Mouse (Mus musculus): ENCODE measurements around the gene Stx19. TPM values are rescaled to one million over a fixed set of nuclear protein-coding genes. Genes with fewer than 3 reads are reported as not detected.

Stx19 gene
- polyA plus RNA-seq (2016; fragmentation: Nextera tagmentation; extraction: Ambion mirVana): 0.31 and 0.48 TPM in 2 replicates

DNA sequence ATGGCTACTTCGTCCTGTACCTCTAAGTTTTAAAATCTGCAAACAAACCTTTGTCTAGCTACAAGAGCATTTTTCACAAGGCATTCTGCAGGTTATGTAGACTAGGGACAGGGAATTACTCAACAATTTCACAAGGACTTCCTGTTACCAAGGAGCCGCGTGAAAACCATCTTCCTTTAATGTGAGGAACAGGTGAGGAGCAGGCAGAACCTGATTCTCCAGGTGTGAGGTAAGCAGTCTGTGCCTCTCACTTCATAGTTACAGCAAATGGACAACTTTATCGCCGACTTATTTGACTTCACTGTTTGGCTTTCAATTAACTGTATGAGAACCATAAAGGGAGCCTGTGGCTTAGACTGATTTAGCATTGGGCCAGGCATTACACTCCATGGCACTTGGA lies at the start of gene Stx19:
Stx19 (plus strand) TSS at position 186 of the 400 bp plus-strand sequence.
- Histone ChIP-seq H3K4me3 (no peak within 1 kb of the TSS), H3K36me3 (peaks cover 6% of the 10 kb centered on the region; the same call in 1 of the 2 replicates), H3K27me3 (ENCODE audit: insufficient read depth, poor library complexity, severe bottlenecking) (no peaks in the 10 kb centered on the region), H3K27ac (no peak within 1 kb of the TSS), H3K4me1 (replicated peaks) (no peaks in the 10 kb centered on the region), H3K9me3 (no peaks in the 10 kb centered on the region)
- 85% methylated on average over 5 of the region's 5 CpGs for WGBS
- DNase-seq (ENCODE audit: low spot score): no peak

DNA sequence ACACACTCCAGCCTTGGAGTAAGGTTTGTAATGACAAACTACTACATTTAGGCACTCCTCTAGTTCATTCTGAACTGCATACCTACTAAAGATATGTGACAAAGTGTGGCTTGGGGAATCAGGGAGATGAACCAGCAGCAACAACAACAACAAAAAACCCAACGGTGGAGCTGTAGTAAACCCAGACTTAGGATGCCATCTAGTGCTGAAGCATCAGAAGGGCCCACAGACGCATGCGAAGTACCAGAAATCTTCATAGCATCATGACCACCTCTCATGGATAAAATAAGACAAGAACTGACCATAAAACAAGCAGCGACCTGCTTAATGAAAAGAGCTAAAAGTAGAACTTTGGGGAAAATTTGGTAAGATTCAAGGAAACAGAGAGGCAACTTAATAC lies 41.0 kb upstream of the Stx19 start:
- Histone ChIP-seq H3K4me3 (no peak overlapping the region), H3K27ac (no peak overlapping the region), H3K9me3 (no peaks in the 10 kb centered on the region), H3K36me3 (peaks cover 17% of the 10 kb centered on the region; the same call in 1 of the 2 replicates), H3K4me1 (replicated peaks) (no peaks in the 10 kb centered on the region), H3K27me3 (ENCODE audit: insufficient read depth, poor library complexity, severe bottlenecking) (no peaks in the 10 kb centered on the region)
- 80% methylated on average over 4 of the region's 4 CpGs for WGBS
- no peak for DNase-seq (ENCODE audit: low spot score)

DNA sequence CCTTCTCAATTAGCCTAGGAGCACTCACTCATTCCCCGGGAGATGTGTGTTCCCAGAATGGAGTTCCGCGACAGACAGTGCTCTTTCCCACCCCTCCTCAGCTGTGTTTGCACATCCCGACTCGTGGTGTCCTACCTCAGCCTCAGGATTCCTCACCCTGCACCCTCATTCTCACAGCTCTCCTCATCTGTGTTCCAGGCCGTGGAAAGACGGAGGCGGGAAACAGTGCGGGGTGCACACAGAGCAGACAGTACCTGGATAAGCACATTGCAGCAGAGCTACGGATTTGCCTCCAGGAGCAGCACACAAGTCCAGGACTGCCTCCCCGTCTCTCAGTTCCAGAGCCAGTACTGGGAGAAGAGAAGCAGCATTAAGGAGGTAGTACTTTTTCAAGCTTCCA lies 38.4 kb upstream of the Stx19 start:
- WGBS: 79% methylated on average over 11 of the region's 11 CpGs
- no peaks in the 10 kb centered on the region for H3K9me3 ChIP-seq
- no peaks in the 10 kb centered on the region for H3K4me1 ChIP-seq (replicated peaks)
- no peak for DNase-seq (ENCODE audit: low spot score)
- no peaks in the 10 kb centered on the region for H3K27me3 ChIP-seq (ENCODE audit: insufficient read depth, poor library complexity, severe bottlenecking)
- H3K27ac ChIP-seq: no peak overlapping the region
- no peak overlapping the region for H3K4me3 ChIP-seq
- 0 out of 2 replicates have a peak, but pooled peaks cover 4% of the 10 kb centered on the region for H3K36me3 ChIP-seq

DNA sequence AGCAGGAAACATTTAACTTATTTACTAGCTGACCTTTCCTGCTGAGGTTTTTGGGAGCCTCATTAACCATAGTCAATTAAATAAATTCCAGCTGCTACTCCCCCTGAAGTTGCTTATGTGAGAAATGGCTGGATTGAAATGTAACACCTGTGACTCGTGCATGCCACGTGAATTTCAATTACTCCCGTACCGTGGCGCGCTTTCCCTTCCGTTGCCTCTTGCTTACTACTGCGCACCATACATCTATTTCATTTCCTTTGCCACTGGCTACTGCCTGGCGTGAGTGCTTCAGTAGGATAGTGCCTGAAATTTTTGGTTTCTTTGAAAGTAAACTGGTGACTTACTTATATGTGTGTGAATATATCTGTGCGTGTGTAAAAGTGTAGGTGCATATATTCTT lies 36.2 kb upstream of the Stx19 start:
- H3K4me1 ChIP-seq (replicated peaks): peaks cover 5% of the 10 kb centered on the region; the same call in 1 of the 2 replicates
- H3K27me3 ChIP-seq (ENCODE audit: insufficient read depth, poor library complexity, severe bottlenecking): no peaks in the 10 kb centered on the region
- no peak overlapping the region for H3K4me3 ChIP-seq
- H3K36me3 ChIP-seq: peaks cover 7% of the 10 kb centered on the region; the same call in 1 of the 2 replicates
- DNase-seq (ENCODE audit: low spot score): no peak
- H3K9me3 ChIP-seq: no peaks in the 10 kb centered on the region
- H3K27ac ChIP-seq: no peak overlapping the region
- 82% methylated on average over 10 of the region's 10 CpGs for WGBS

DNA sequence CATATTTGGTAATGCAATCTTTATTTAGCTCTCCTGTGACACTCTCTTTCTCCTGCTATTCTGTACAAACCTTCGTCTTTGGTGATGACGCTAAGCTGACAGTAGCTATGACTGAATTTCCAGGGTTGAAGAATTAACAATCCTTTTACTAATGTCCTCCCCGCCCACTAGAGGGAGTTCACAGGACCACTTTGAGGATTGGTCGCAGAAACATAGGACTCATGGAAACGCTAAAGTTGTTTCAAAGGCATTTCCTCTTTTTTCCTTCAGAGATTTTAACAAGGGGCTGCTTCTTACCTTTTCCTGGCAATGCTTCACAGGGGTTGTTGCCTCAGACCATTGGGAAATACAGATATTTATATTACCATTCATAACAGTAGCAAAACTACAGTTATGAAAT lies 32.2 kb upstream of the Stx19 start:
- peaks cover 3% of the 10 kb centered on the region; the same call in 1 of the 2 replicates for H3K36me3 ChIP-seq
- H3K4me3 ChIP-seq: no peak overlapping the region
- DNase-seq (ENCODE audit: low spot score): no peak
- no peak overlapping the region for H3K27ac ChIP-seq
- WGBS: 65% methylated on average over 5 of the region's 5 CpGs
- peaks cover 33% of the 10 kb centered on the region for H3K4me1 ChIP-seq (replicated peaks)
- H3K9me3 ChIP-seq: no peaks in the 10 kb centered on the region
- no peaks in the 10 kb centered on the region for H3K27me3 ChIP-seq (ENCODE audit: insufficient read depth, poor library complexity, severe bottlenecking)

DNA sequence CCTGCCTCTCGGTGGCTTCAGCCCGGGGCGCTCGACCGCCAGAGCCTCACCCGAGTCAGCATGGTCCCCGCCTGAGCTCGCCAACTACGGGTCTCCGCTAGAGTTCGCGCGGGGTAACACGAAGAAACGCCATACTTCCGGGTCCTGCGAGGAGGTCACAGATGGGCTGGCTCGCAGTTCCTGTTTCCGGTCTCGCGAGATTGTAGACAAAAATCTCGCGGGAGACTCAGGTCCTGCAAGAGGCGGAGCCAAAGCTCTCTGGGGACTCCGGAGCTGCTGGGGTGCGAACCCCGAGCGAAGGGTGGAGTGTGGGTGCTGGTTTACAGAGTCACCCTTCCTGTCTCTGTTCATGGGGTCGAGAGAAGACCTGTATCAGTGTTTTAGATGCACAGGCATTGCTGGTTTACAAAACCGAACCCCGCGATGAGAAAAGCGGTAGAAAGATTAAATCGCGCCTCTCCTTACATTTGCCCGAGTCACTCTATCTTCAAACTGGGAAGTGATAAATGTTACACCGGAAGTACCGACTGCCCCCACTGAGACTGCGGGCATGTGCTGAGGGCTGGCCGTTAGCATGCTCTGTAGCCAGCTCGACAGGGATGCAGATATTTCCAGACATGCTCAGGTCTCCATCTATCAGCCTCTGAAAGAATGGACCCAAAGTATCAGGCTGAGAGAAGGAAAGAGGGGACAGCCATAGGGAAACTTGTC lies 27.7 kb upstream of the Stx19 start, which contains the start of gene Nsun3:
Nsun3 (minus strand) TSS at position 198 of the 711 bp plus-strand sequence.
- Histone ChIP-seq H3K27ac (peak within 1 kb of the TSS; percentile 96), H3K4me3 (peak within 1 kb of the TSS; percentile 79), H3K9me3 (no peaks in the 10 kb centered on the region), H3K27me3 (ENCODE audit: insufficient read depth, poor library complexity, severe bottlenecking) (no peaks in the 10 kb centered on the region), H3K36me3 (peaks cover 3% of the 10 kb centered on the region; the same call in 1 of the 2 replicates), H3K4me1 (replicated peaks) (peaks cover 35% of the 10 kb centered on the region)
- peak; percentile 95 for DNase-seq (ENCODE audit: low spot score)
- WGBS: 3% methylated on average over 41 of the region's 41 CpGs

DNA sequence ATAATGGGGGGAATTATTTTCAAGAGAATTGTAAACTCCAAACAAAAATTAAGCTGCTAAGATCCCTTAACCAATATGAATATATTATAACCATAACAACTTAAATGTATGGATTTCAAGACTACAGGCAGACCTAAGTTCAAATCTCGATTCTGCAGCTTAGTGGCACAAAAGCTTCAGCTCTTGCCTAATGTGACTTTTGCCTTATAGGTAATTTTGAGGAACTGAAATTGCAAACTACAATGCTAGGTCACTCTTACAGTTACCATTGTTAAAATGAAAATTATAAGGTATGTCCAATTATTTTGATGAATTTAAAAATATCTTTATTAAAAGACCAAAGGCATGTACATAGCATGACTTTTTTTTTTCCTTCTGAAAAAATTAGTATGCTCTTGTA lies 17.9 kb upstream of the Stx19 start:
- Histone ChIP-seq H3K27me3 (ENCODE audit: insufficient read depth, poor library complexity, severe bottlenecking) (no peaks in the 10 kb centered on the region), H3K4me3 (no peak overlapping the region), H3K4me1 (replicated peaks) (no peaks in the 10 kb centered on the region), H3K36me3 (peaks cover 17% of the 10 kb centered on the region), H3K27ac (no peak overlapping the region), H3K9me3 (no peaks in the 10 kb centered on the region)
- DNase-seq (ENCODE audit: low spot score): no peak
- WGBS: 82% methylated on average over 1 of the region's 1 CpGs

DNA sequence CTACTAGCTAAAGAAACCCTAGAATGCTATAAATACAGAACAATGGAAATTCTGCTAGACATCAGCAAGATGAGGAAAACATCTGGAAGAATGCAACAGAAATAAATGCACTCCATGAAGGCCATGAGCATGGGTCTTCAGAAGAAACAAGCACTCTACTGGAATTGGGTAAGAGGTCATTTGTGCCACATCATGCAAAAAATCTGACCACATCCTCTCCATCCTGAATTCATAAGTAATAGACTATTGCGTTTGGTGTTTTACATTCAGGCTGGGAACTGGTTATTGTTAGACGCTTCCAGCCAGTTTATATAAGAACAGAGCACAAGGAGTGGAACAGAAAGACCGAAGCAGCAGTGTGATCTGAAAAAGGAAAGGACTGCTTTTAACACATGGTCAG lies 15.7 kb upstream of the Stx19 start:
- no peaks in the 10 kb centered on the region for H3K9me3 ChIP-seq
- H3K4me3 ChIP-seq: no peak overlapping the region
- H3K27me3 ChIP-seq (ENCODE audit: insufficient read depth, poor library complexity, severe bottlenecking): no peaks in the 10 kb centered on the region
- 96% methylated on average over 3 of the region's 3 CpGs for WGBS
- no peak overlapping the region for H3K27ac ChIP-seq
- peaks cover 27% of the 10 kb centered on the region for H3K36me3 ChIP-seq
- no peak for DNase-seq (ENCODE audit: low spot score)
- H3K4me1 ChIP-seq (replicated peaks): no peaks in the 10 kb centered on the region

DNA sequence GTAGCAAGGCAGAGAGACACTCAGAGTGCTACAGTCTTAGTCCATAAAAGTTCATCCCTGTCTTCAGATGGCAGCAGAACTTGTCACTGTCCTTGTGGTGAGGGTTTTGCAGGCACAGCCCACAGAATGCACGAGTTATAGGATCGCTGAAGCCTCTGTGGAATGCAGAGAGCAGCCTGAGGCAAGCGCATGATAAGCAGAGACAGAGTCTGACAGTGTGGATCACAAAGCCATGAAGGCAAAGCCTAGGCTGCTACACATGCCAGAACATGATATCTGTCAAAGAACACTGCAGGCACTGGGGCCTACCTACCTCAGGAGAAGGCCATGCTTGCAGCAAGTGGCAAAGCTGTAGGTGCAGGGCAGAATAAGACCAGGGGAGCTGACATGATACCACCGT lies 15.1 kb upstream of the Stx19 start:
- Histone ChIP-seq H3K36me3 (peaks cover 29% of the 10 kb centered on the region), H3K27ac (no peak overlapping the region), H3K9me3 (no peaks in the 10 kb centered on the region), H3K27me3 (ENCODE audit: insufficient read depth, poor library complexity, severe bottlenecking) (no peaks in the 10 kb centered on the region), H3K4me1 (replicated peaks) (no peaks in the 10 kb centered on the region), H3K4me3 (no peak overlapping the region)
- 84% methylated on average over 4 of the region's 4 CpGs for WGBS
- DNase-seq (ENCODE audit: low spot score): no peak

DNA sequence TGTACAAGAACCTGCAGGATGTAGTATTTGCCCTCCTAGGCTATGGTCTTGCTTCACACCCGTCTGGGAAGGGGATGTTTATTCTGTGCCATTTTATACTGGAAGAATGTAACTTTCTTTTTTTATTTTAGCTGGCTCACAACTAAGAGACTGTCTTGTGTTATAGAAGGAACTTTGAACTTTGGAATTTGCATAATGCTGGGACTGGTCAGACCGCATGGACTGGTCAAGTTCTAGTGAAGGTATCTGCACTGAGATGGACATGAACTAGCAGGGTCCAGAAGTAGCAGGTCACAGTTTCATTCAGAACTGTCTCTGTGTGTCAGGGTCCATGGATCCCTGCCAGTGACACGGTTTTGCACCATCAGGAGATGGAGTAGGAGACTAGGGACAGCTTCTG lies 14.6 kb upstream of the Stx19 start:
- WGBS: 92% methylated on average over 3 of the region's 3 CpGs
- Histone ChIP-seq H3K4me1 (replicated peaks) (no peaks in the 10 kb centered on the region), H3K9me3 (no peaks in the 10 kb centered on the region), H3K27ac (no peak overlapping the region), H3K4me3 (no peak overlapping the region), H3K36me3 (peaks cover 32% of the 10 kb centered on the region), H3K27me3 (ENCODE audit: insufficient read depth, poor library complexity, severe bottlenecking) (no peaks in the 10 kb centered on the region)
- no peak for DNase-seq (ENCODE audit: low spot score)

DNA sequence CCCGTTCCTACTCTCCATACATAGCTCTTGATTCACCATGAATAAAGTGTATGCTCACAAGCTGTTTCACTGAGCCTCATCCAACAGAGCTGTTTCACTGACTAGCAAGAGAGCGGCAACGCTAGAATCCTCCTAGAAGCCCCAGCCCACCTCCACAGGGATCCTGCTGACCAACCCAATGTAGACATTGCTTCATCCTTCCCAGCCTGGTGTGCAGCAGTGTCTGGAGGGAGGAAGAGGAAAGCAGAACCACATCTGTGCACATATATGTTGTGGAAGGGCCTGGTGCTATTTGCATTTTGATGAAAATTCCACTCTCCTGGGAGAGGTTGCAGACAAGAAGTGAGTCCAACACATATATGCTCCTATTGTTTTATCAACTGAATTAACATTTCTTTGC lies 9.9 kb upstream of the Stx19 start:
- Histone ChIP-seq H3K36me3 (peaks cover 26% of the 10 kb centered on the region), H3K4me1 (replicated peaks) (no peaks in the 10 kb centered on the region; the same call in 1 of the 2 replicates), H3K4me3 (no peak overlapping the region), H3K9me3 (no peaks in the 10 kb centered on the region), H3K27ac (no peak overlapping the region), H3K27me3 (ENCODE audit: insufficient read depth, poor library complexity, severe bottlenecking) (no peaks in the 10 kb centered on the region)
- DNase-seq (ENCODE audit: low spot score): no peak
- WGBS: 92% methylated on average over 3 of the region's 3 CpGs

DNA sequence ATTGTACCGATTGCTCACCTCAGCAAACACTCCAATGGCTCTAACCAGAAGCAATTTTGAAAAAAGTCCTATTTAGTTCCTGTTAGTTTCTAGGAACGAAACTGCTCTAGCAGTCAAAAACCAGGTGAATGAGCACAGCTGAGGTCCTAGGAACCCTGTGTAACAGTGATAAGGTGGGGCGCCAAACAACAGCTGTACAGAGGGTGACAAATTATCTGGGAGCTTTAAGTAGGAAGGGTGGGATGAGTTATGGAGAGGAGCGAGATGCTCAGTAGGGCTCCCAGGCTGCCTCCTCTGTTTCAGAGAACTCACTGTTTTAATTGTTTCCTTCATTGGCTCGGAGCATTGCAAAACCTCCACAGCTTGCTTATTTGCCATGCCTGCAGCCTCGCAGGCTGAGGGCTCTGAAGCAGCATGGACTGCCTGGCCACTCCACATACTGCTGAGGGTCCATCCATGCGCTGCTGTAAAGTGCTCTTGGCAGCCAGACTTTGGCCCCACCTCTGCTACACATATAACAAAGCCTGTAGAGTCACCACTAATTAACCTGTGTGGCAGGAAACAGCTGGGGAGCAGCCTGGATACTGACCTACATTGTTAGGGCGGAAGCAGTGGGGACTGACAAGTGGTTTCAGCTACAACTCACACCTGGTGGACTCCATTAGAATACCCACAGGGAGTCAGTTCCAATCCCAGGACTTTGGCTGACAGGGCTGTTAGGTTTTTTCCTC lies 7.1 kb upstream of the Stx19 start:
- 66% methylated on average over 8 of the region's 8 CpGs for WGBS
- Histone ChIP-seq H3K4me1 (replicated peaks) (no peaks in the 10 kb centered on the region; the same call in 1 of the 2 replicates), H3K27ac (no peak overlapping the region), H3K36me3 (peaks cover 18% of the 10 kb centered on the region; the same call in 1 of the 2 replicates), H3K27me3 (ENCODE audit: insufficient read depth, poor library complexity, severe bottlenecking) (no peaks in the 10 kb centered on the region), H3K4me3 (no peak overlapping the region), H3K9me3 (no peaks in the 10 kb centered on the region)
- DNase-seq (ENCODE audit: low spot score): no peak

DNA sequence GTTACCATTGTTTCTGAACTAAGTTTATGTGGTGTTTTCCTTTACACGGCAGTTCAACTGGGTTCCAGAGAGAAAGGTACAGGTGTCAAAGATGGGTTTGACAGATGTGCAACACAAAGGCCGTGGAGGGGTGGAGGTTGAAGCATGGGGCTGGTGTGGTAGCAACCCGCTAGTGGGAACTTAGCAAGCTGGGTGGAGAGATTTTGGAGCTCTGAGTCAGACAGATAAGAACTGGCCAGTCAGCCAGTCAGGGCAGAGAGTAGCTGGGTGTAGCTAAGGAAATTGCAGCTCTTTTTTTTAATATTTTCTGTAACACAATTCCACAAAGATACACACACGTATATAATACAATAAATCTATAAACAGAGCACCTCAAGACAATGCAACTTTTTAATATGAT lies 3.6 kb upstream of the Stx19 start:
- DNase-seq (ENCODE audit: low spot score): no peak
- no peaks in the 10 kb centered on the region; the same call in 1 of the 2 replicates for H3K4me1 ChIP-seq (replicated peaks)
- 93% methylated on average over 4 of the region's 4 CpGs for WGBS
- peaks cover 6% of the 10 kb centered on the region; the same call in 1 of the 2 replicates for H3K36me3 ChIP-seq
- no peaks in the 10 kb centered on the region for H3K27me3 ChIP-seq (ENCODE audit: insufficient read depth, poor library complexity, severe bottlenecking)
- no peaks in the 10 kb centered on the region for H3K9me3 ChIP-seq
- no peak overlapping the region for H3K4me3 ChIP-seq
- H3K27ac ChIP-seq: no peak overlapping the region

All from hindbrain, embryonic 10.5 days (tissue).